Mouse (Mus musculus) spleen, postnatal 14 days (tissue): Measurements from ENCODE around the gene St6galnac5.
"Not testable (repeated sequence)": the region's sequence is repeated elsewhere in the genome, so short reads cannot be mapped to it uniquely, and the experiment has no call there.

ENCODE experiments used
- DNase-seq, 2 experiments: peaks; one replicate each; pipeline ENCODE4 v3.0.0; 2021 to 2022; ENCODE audit warnings: low spot score in 2 of 2

Gene St6galnac5

GRCm38 (mm10) chr3:152793006-152793405, 189.0 kb downstream of the St6galnac5 start:
- DNase-seq = no peak

- no peak for DNase-seq
Measured at GRCm38 (mm10) chr3:152792601-152793000, 189.4 kb downstream of the St6galnac5 start.

GRCm38 (mm10) chr3:152788301-152788953, 193.6 kb downstream of the St6galnac5 start:
- DNase-seq = not testable (repeated sequence)

- not testable (repeated sequence) for DNase-seq
Measured at GRCm38 (mm10) chr3:152784353-152784752, 197.7 kb downstream of the St6galnac5 start.

GRCm38 (mm10) chr3:152783792-152784191, 198.3 kb downstream of the St6galnac5 start:
- peak; percentile 28 to 64 for DNase-seq

GRCm38 (mm10) chr3:152779819-152780218, 202.2 kb downstream of the St6galnac5 start:
- DNase-seq = no peak

- no peak for DNase-seq
Measured at GRCm38 (mm10) chr3:152776872-152777540, 205.0 kb downstream of the St6galnac5 start.

GRCm38 (mm10) chr3:152776363-152776762, 205.7 kb downstream of the St6galnac5 start:
- no peak for DNase-seq

- no peak for DNase-seq
Measured at GRCm38 (mm10) chr3:152770056-152770455, 212.0 kb downstream of the St6galnac5 start.

GRCm38 (mm10) chr3:152767485-152767884, 214.6 kb downstream of the St6galnac5 start:
- no peak for DNase-seq
